Mouse (Mus musculus) kidney, adult 11 months (tissue): ENCODE data around the gene Rpl23a.

ENCODE experiments used
- DNase-seq: peaks from one replicate; pipeline ENCODE4 v3.0.0; 2022

Rpl23a gene

DNA sequence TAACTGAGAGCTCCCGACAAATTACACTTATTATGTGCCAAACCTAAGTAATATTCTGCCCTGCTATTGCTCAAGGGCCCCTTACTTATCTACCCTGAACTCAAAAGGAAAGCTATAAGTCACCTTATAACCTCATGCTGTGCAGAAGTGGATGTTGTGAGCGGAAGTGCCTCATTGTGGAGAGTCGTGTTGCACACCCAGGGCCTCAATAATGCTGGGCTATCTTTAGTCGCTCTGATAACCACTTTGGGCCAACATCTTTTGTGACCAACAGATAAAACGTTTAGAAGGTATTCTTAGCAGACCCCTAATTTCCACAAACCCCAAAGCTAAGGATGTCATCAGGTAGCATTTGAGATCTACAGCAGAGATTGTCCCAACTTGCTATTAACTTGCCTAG, 42.7 kb downstream of the Rpl23a start:
- DNase-seq: no peak

DNA sequence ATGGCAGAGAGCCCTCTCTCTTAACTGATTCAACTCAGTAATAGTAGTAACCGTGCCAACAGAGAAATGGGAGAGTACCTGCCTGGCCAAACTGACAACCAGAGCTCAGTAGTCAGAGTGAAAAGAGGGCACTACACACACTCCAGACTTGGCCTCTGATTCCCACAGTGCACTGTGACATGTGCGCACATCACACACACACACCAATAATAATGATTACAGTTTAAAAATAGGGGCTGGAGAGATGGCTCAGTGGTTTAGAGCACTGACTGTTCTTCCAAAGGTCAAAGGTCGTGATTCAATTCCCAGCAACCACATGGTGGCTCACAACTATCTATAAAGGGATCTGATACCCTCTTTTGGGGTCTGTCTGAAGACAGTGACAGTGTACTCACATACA, 45.4 kb downstream of the Rpl23a start:
- no peak for DNase-seq

DNA sequence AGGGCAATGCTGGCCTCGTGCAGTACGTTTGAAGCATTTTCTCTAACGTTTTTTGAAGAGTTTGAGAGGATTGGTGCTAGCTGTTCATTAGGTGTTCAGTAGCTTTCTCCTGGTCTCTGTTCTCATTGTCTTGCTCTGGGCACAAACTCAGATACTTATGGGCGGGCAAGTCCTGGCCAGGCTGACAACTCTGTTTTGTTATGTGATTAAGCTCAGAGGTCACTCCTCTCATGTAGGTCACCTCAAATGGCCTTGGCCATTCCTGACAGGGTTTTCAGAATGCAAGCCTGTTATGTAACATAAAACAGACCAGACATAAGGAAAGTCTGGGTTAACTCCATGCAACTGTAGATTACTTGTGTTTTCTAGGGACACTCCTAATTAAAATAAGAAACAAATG, 45.8 kb downstream of the Rpl23a start:
- peak; percentile 76 for DNase-seq

DNA sequence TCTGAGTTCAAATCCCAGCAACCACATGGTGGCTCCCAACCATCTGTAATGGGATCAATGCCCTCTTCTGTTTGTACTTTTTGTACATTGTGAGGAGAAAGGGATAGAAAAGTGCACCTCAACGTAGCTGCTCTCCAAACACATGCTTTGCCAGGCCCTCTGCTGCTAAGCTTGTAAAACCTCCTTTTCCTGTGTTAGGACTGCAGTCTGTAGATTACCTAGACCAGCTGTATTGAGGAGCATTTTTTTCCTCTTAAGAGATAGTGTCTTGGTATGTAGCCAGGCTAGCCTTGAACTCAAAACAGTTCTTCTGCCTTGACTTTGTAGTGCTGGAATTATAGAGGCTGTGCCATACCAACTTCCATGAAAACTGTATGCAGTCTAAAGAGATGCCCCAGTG, 47.3 kb downstream of the Rpl23a start:
- no peak for DNase-seq

DNA sequence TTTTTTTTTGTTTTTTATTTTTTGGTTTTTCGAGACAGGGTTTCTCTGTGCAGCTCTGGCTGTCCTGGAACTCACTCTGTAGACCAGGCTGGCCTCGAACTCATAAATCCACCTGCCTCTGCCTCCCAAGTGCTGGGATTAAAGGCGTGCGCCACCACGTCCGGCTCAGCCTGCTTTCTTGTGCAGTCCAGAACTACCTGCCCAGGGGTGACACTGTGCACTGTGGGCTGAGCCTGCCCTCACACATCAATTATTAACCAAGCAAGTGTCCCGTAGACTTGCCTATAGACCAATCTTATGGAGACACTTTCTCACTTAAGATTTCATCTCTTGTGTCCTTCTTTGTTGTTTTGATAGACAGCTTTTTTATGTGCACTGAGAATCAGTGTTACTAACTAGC, 48.1 kb downstream of the Rpl23a start:
- peak; percentile 46 for DNase-seq

DNA sequence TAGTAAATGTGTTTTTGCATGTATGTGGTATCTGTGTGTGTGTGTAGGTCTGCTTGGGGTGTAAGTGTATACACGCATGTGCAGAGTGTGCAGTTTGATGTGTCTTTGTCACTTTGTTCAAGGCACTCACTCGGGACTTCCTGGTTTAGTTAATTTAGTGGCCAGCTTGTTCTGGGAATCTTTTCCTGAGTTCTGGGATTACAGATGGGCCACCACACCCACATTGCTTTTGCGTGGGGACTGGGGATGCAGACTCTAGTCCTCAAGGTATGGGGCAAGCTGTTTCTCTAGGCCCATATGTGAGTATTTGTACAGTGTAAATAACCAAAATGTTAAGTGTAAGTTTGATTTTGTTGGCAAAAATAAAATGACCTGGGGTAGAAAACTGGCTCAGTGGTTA, 49.0 kb downstream of the Rpl23a start:
- no peak for DNase-seq

DNA sequence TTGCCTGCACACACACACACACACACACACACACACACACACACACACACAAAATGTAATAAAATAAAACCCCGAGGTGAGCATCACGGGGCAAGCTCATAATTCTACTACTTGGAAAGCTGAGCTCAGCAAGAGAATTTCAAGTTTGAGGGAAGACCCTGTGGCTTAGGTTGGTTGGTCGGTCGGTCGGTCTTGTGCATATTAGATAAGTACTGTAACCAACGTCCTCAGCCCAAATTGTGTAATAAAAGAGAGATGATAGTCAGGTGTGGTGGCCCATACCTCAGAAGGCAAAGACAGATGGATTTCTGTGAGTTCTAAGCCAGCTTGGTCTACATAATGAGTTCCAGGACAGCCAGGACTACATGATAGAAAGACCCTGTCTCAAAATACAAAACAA, 49.5 kb downstream of the Rpl23a start:
- DNase-seq: no peak
